Mouse (Mus musculus) ES-E14 (cell line): ENCODE measurements around the gene Apc2.

Source experiments
- CHD2 ChIP-seq: IDR thresholded peaks from 2 replicates; pipeline ENCODE4 v1.6.1; 2014; ENCODE audit warnings: mild to moderate bottlenecking, low read depth, low read length, inconsistent platforms
- MAFK ChIP-seq: IDR thresholded peaks from 2 replicates; pipeline ENCODE4 v1.6.1; 2014; ENCODE audit warnings: mild to moderate bottlenecking, low read depth, low read length, inconsistent platforms; ENCODE audit not compliant: insufficient read depth

DNA sequence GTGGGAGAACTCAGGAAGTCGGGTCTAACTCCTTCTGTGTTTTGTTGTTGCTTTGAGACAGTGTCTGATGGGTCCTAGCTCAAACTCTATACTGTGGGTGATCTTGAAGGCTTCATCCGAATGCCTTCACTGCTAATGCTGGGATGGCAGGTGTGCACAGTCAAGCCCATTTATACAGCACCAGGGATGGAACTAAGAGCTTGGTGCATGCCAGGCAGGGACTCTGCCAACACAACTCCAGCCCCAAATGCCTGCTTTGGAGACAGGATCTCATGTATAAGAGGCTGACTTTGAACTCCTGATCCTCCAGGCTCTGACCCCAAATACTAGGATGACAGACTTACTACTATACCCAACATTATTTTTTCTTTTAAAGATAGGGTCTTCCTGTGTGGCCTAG, 45.7 kb upstream of the Apc2 start:
- TF ChIP-seq CHD2 (no peak), MAFK (no peak)
